Mouse (Mus musculus): Measurements from ENCODE around the gene B3galt2. TPM values are rescaled to one million over a fixed set of nuclear protein-coding genes. Genes with fewer than 3 reads are reported as not detected.
A peak's percentile ranks its signal among the peaks of the same experiment; 100 is the strongest.
"Not testable (repeated sequence)": the region's sequence is repeated elsewhere in the genome, so short reads cannot be mapped to it uniquely, and the experiment has no call there.

Gene B3galt2
- polyA plus RNA-seq, 1 experiment from 2014 or later, result 3.2 TPM

DNA sequence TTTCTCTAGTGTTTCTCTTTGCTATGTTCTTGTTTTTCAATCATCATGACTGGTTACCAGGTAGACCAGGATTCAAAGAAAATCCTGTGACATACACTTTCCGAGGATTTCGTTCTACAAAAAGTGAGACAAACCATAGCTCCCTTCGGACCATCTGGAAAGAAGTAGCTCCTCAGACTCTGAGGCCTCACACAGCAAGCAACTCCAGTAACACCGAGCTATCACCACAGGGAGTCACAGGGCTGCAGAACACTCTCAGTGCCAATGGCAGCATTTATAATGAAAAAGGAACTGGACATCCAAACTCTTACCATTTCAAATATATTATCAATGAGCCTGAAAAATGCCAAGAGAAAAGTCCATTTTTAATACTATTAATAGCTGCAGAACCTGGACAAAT is 5.8 kb downstream of the B3galt2 start:
- H3K36me3 ChIP-seq (ENCODE audit: poor library complexity, severe bottlenecking), result peaks cover 4% of the 10 kb centered on the region
- no peak overlapping the region for H3K4me3 ChIP-seq
- no peak for ATAC-seq
- H3K9ac ChIP-seq, result no peak overlapping the region
- H3K4me2 ChIP-seq, result no peak overlapping the region
- H3K27ac ChIP-seq, result no peak overlapping the region
- peaks cover 10% of the 10 kb centered on the region; the same call in 1 of the 2 replicates for H3K4me1 ChIP-seq
- H3K9me3 ChIP-seq (replicated peaks), result no peaks in the 10 kb centered on the region
- 81% methylated on average over 4 of the region's 4 CpGs for WGBS
- no peaks in the 10 kb centered on the region for H3K27me3 ChIP-seq

DNA sequence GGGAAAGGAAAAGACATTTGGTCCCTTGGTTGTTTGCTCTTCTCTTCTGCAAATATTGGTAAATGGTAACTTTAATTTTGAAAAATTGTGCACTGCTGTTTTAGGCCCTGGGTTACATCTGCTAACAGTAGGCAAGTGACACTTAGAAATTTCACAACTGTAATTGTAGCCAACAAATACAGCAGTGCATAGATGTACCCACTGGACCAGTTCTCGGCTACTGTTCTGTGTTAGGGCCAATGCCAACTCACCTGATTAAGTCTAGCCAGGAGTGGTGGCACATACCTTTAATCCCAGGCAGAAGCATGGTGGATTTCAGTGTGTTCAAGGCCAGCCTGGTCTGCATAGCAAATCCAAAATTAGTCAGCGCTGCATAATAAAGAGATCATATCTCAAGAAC is 9.9 kb downstream of the B3galt2 start:
- no peak overlapping the region for H3K4me2 ChIP-seq
- H3K27ac ChIP-seq, result no peak overlapping the region
- WGBS, result 91% methylated on average over 2 of the region's 2 CpGs
- H3K9me3 ChIP-seq (replicated peaks), result no peaks in the 10 kb centered on the region
- no peak overlapping the region for H3K9ac ChIP-seq
- H3K4me1 ChIP-seq, result peaks cover 9% of the 10 kb centered on the region; the same call in 1 of the 2 replicates
- no peak overlapping the region for H3K4me3 ChIP-seq
- no peak for ATAC-seq
- no peaks in the 10 kb centered on the region for H3K27me3 ChIP-seq
- peaks cover 8% of the 10 kb centered on the region for H3K36me3 ChIP-seq (ENCODE audit: poor library complexity, severe bottlenecking)

GRCm38 (mm10) chr1:143653646-143654045 is 13.2 kb downstream of the B3galt2 start:
- Histone ChIP-seq H3K9me3 (replicated peaks) (no peaks in the 10 kb centered on the region), H3K4me2 (no peak overlapping the region), H3K27me3 (no peaks in the 10 kb centered on the region), H3K36me3 (ENCODE audit: poor library complexity, severe bottlenecking) (peaks cover 4% of the 10 kb centered on the region; the same call in 1 of the 2 replicates), H3K4me1 (no peaks in the 10 kb centered on the region), H3K27ac (no peak overlapping the region), H3K4me3 (no peak overlapping the region), H3K9ac (no peak overlapping the region)
- WGBS, result 94% methylated on average over 3 of the region's 3 CpGs
- ATAC-seq, result no peak

- H3K4me2 ChIP-seq, result no peak overlapping the region
- no peaks in the 10 kb centered on the region for H3K27me3 ChIP-seq
- H3K9ac ChIP-seq, result no peak overlapping the region
- no peak overlapping the region for H3K4me3 ChIP-seq
- no peaks in the 10 kb centered on the region for H3K9me3 ChIP-seq (replicated peaks)
- H3K36me3 ChIP-seq (ENCODE audit: poor library complexity, severe bottlenecking), result peaks cover 41% of the 10 kb centered on the region
- 100% methylated on average over 2 of the region's 2 CpGs for WGBS
- no peak overlapping the region for H3K27ac ChIP-seq
- H3K4me1 ChIP-seq, result no peaks in the 10 kb centered on the region
- no peak for ATAC-seq
Measured at GRCm38 (mm10) chr1:143663197-143663596, 22.7 kb downstream of the B3galt2 start.

DNA sequence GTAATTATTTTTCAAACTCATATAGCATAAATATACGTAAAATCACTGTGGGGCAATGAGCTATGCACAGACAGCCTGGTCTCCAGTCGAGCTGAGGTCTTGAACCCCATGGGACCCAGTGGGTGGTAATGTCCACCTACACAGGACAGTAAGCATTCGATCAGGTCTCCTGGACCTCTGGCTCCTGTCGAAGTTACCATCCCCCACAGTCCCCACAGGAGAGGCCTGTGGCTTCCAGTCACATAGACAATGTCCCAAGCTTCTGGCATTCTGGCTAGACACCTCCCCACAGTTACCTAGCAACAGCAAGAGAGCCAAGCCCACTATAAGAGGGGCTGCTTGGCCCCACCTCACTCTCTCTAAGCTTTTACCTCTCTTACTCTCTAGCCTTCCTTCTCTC is 24.3 kb downstream of the B3galt2 start:
- WGBS, result 89% methylated on average over 4 of the region's 4 CpGs
- not testable (repeated sequence) for H3K4me2 ChIP-seq; H3K4me3 ChIP-seq; H3K27ac ChIP-seq; H3K9me3 ChIP-seq (replicated peaks); H3K9ac ChIP-seq; ATAC-seq; H3K27me3 ChIP-seq; H3K4me1 ChIP-seq
- peaks cover 45% of the 10 kb centered on the region for H3K36me3 ChIP-seq (ENCODE audit: poor library complexity, severe bottlenecking)

DNA sequence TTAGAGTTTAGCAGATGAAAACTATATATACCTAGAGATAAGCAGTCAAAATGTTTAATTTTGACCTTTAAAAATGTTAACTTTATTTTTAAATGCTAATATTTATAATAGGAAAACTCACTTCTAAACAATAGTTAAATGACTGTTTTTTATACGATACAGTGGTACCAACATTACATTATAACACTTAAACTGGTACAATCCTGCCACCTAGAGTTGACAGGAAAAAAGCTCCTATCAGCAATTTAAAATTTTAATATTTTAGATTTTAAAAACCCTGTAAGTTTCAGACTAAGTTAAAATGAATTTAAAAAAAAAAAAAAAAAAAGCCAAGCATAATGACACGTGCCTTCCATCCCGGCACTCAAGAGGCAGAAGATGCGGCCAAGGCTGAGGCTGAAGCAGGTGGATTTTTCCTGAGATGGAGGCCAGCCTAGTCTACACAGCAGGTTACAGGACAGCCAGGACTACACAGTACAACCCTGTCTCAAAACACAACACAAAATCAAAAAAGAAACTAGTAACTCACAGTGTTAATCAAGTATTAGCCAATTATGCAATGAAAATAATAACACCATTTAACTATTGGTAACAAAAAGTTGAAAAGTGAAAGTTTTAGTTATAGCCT is 35.4 kb downstream of the B3galt2 start:
- H3K4me3 ChIP-seq, result no peak overlapping the region
- no peaks in the 10 kb centered on the region for H3K27me3 ChIP-seq
- peaks cover 32% of the 10 kb centered on the region for H3K36me3 ChIP-seq (ENCODE audit: poor library complexity, severe bottlenecking)
- 90% methylated on average over 4 of the region's 4 CpGs for WGBS
- H3K4me2 ChIP-seq, result no peak overlapping the region
- ATAC-seq, result no peak
- no peak overlapping the region for H3K9ac ChIP-seq
- no peak overlapping the region for H3K27ac ChIP-seq
- no peaks in the 10 kb centered on the region for H3K4me1 ChIP-seq
- no peaks in the 10 kb centered on the region for H3K9me3 ChIP-seq (replicated peaks)

DNA sequence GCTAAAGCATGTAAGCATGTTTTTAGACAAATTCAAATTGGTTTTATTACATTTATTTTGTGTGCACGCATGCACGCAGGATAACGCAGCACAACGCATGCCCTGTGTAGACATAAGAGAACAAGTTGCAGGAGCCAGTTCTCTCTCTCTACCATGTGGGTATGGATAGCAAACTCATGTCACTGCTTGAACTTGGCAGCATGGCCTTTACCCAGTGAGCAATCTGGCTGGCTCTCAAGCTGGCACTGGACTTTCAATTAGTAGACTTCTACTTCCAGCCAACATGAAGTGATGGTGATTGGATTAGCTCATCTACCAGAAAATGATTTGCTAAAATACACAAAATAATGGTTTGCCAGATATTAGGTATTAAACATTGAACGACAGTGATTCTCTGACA is 40.6 kb downstream of the B3galt2 start:
- Histone ChIP-seq H3K9ac (no peak overlapping the region), H3K27ac (no peak overlapping the region), H3K4me1 (no peaks in the 10 kb centered on the region), H3K4me2 (no peak overlapping the region), H3K9me3 (replicated peaks) (no peaks in the 10 kb centered on the region), H3K36me3 (ENCODE audit: poor library complexity, severe bottlenecking) (peaks cover 46% of the 10 kb centered on the region), H3K27me3 (no peaks in the 10 kb centered on the region), H3K4me3 (no peak overlapping the region)
- 98% methylated on average over 5 of the region's 5 CpGs for WGBS
- ATAC-seq, result no peak

DNA sequence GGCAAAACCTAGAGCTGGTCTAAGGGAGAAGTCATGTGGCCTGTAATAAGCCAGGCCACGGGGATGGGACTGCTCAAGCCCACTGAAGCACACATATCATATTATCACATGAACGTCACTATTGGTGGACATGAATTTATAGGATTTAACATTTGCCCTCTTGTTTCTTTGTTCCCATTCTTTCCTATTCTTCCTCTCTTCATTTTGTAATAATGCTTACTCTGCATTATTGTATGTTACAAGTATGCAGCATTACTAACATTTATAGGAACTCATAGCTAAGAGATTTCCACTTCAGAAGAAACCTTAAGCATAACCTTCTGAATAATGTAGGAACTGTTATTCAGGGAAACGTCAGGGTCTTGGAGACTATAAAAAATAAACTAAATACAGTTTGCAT is 44.4 kb downstream of the B3galt2 start:
- ATAC-seq, result no peak
- Histone ChIP-seq H3K9me3 (replicated peaks) (no peaks in the 10 kb centered on the region), H3K27ac (no peak overlapping the region), H3K9ac (no peak overlapping the region), H3K36me3 (ENCODE audit: poor library complexity, severe bottlenecking) (peaks cover 51% of the 10 kb centered on the region), H3K4me3 (no peak overlapping the region), H3K27me3 (no peaks in the 10 kb centered on the region), H3K4me2 (no peak overlapping the region), H3K4me1 (no peaks in the 10 kb centered on the region)
- 88% methylated on average over 3 of the region's 3 CpGs for WGBS

DNA sequence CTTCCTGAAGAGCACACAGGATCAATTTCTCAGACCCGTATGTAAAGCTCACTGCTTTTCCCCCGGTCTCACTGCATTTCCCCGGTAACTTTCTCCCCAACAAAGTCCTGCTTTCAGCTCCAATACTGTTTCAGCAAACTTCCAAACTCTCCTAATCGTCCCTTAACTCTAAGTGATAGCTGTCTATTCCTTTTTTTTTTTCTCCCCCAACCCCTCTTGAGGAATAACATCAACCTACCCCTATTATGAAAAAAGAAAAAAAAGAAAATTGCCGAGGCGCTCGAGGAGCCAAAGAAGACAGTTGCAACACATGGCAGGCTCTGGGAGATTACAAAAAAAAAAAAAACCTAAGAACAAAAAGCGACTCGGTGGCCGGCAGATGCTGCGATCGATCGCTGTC is 61.3 kb downstream of the B3galt2 start:
- 0% methylated on average over 13 of the region's 13 CpGs for WGBS
- no peaks in the 10 kb centered on the region for H3K27me3 ChIP-seq
- peak overlapping the region; percentile 88 for H3K4me3 ChIP-seq
- no peak for ATAC-seq
- peaks cover 24% of the 10 kb centered on the region for H3K4me1 ChIP-seq
- no peaks in the 10 kb centered on the region for H3K9me3 ChIP-seq (replicated peaks)
- peak overlapping the region; percentile 87 for H3K9ac ChIP-seq
- H3K27ac ChIP-seq, result peak overlapping the region; percentile 91
- H3K4me2 ChIP-seq, result peak overlapping the region; percentile 76
- peaks cover 15% of the 10 kb centered on the region for H3K36me3 ChIP-seq (ENCODE audit: poor library complexity, severe bottlenecking)

DNA sequence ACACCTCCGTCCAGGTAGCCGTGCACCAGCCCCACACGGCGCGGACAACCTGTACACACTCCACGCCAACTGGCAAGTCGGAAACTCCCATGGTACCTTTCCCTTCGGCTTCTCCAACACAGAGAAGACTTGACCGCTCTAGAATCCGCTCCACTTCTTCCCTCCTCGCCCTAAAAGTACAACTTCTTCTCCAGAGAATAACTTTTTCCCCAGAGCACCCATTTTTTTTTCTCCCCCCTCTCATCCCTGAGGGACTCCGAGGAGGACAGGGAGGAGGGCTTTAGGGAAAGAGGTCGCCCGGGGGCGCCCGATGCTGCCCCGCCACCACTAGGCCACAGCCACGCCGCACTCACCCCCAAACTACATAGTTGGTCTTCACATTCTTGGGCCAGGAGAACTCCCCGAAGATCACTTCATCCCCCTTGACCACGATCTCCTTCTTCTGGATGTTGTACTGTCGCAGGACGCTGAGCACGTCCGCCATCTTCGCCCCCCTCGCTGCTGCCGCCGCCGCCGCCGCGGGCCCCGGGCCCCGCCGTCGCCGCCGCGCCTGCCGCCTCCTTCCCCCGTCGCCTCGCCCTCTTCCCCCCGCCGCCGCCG is 61.8 kb downstream of the B3galt2 start:
- peak overlapping the region; percentile 88 for H3K4me3 ChIP-seq
- H3K36me3 ChIP-seq (ENCODE audit: poor library complexity, severe bottlenecking), result peaks cover 11% of the 10 kb centered on the region
- H3K4me2 ChIP-seq, result peak overlapping the region; percentile 76
- under 1% methylated on average over 27 of the region's 48 CpGs for WGBS
- peaks cover 26% of the 10 kb centered on the region for H3K4me1 ChIP-seq
- peak overlapping the region; percentile 87 for H3K9ac ChIP-seq
- no peaks in the 10 kb centered on the region for H3K9me3 ChIP-seq (replicated peaks)
- H3K27ac ChIP-seq, result peak overlapping the region; percentile 91
- peak; percentile 66 for ATAC-seq
- H3K27me3 ChIP-seq, result no peaks in the 10 kb centered on the region

GRCm38 (mm10) chr1:143702741-143703262 is 62.3 kb downstream of the B3galt2 start, which contains the start of gene Cdc73:
Gene Cdc73, minus strand, starts transcription at chr1:143702893.
- Histone ChIP-seq H3K4me2 (peak within 1 kb of the TSS; percentile 76), H3K9me3 (replicated peaks) (no peaks in the 10 kb centered on the region), H3K27me3 (no peaks in the 10 kb centered on the region), H3K27ac (peak within 1 kb of the TSS; percentile 91), H3K4me1 (peaks cover 26% of the 10 kb centered on the region), H3K36me3 (ENCODE audit: poor library complexity, severe bottlenecking) (peaks cover 7% of the 10 kb centered on the region), H3K9ac (peak within 1 kb of the TSS; percentile 87), H3K4me3 (peak within 1 kb of the TSS; percentile 88)
- peak; percentile 99 for ATAC-seq
- WGBS, result under 1% methylated on average over 51 of the region's 74 CpGs

Data from forebrain, embryonic 13.5 days (tissue).